Mouse (Mus musculus) neutrophil, adult 5-6 weeks (primary cell): ENCODE results near the gene Topaz1. TPM values are rescaled to one million over a fixed set of nuclear protein-coding genes. Genes with fewer than 3 reads are reported as not detected.
"Not testable (repeated sequence)": the region's sequence is repeated elsewhere in the genome, so short reads cannot be mapped to it uniquely, and the experiment has no call there.

Experiments
- ATAC-seq: fragments of 151-379, 151-347 bp; 2 replicates; pipeline ENCODE4 v1.8.0; 2017; ENCODE audit warnings: mild to moderate bottlenecking, moderate TSS enrichment; ENCODE audit not compliant: insufficient number of reproducible peaks, poor library complexity, low FRiP score, severe bottlenecking; ENCODE audit errors: extremely low read depth
- total RNA-seq: library from RNA; stranded (forward); fragments of 200-1000 nt; gene quantifications from 2 replicates; pipeline ENCODE4 v1.2.3, GENCODE M21; 2017

The Topaz1 gene
- total RNA-seq, 1 experiment from 2014 or later = not detected

DNA sequence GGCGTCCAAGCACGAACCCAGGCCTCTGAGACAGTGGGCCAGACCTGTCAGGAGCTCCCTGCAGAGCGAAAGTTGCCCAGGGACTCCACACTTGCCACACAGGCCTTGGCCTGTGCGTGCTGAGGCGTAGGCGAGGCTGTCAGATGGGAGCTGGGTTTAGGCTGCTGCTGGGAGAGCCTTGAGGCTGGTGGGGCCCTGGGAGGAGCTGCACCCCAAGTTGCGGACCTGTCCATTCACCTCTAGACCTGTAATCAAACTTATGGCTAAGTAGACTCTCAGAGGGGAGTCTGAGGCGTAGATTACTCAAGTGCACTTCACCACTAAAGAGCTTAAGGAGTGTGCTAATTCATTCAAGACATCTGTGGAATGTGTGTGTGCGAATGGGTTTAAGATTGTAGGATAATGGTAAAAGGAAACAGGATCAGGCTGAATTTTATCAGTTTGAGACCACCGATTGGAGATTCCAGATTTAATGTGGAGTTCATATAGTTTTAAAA, 58.7 kb downstream of the Topaz1 start:
- no peak for ATAC-seq

DNA sequence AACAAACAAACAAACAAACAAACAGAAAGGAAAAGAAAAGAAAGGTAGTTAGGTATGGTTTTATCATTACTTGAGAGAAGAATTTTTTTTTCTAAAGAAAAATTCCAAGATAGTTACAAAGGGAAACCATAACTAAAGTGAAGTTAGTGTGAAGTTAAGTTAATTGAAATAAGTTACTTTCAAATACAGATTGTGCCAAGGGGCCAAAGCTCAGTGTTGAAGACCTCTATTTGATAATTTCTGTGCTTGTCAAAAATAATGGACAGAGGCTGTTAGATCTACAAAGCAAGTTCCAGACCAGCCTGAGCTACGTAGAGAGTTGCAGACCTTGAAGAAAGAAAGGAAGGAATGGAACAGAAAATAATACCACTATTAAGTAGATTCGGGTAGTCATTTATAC, 60.0 kb downstream of the Topaz1 start:
- ATAC-seq = no peak

DNA sequence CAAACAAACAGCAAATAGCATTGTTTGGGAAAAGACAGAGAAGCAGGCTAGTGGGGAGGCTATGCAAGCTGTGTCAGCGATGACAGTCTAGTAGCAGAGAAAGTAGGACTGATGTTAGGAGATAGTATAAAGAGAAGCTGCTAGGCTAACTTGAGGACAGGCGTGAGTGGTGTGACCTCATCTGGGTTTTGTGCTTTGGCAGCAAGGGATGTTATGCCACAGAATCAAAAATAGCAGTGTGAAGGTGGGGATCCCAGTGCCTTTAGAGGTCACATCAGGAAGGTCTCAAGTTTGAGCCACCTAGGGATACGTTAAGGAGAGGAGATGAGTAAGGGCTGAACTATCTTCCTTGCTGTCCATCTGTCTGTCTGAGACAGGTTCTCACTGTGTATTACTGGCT, 63.1 kb downstream of the Topaz1 start:
- ATAC-seq = no peak

DNA sequence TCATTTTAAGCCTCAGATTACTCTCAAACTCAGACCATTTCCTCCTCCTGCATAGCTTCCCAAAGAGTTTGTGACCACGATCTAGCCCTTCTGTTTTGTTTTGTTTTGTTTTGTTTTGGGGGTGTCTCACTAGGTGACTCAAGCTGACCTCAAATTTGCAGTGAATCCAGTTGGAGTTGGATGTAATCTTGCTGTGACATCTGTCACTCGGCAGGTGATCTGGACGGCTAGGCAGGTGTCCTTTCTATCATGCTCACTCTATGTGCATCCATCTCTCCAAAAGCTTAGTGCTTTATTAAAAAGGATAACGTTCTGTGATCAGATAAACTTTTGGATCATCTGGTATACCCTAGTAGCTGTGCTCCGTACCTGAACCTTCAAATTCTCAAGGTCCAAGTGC, 65.2 kb downstream of the Topaz1 start:
- ATAC-seq = no peak

DNA sequence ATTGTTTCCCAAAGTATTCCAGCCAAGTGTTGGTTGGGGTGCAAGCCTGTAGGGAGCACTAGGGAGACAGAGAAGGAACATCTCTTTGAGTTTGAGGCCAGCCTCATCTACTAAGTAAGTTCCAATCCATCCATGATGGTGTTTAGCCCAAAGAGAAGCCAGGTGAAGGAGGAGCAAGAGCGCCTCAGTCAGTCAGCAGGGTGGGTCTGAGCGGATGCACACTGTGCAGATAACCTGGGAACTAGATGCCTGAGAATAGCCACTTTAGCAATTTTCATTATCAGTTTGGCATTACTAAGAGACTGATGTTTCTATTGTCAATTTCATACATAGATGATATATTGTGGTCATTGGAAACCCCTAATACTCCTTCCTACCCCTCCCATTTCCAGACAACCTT, 67.6 kb downstream of the Topaz1 start:
- ATAC-seq = no peak

DNA sequence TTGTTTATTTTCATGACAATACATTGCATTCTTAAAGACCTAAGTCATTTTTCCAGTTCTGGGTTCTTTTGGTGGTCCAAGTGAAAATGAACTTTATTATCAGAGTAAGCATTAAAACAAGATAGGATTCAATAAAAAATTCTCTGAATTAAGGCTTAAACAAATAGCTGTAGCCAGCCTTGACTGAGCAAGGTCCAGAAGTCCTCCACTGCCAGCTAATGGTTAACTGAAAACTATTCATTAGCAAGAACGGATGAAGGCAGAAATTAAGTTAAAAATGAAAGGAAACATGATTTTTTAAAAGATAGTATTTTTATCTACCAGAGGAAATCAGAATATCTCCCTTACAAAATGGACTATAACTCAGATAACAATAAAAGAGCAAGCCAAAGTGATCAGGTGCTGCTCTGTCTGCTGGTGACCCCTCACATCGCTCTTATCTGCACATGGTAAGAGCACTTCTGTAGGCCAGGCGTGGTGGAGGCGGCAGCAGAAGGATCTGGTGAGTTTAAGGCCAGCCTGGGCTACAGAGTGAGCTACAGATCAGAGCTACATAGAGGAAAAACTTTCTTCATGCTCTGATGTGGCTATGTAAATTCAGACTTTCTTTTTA, 68.2 kb downstream of the Topaz1 start:
- no peak for ATAC-seq

DNA sequence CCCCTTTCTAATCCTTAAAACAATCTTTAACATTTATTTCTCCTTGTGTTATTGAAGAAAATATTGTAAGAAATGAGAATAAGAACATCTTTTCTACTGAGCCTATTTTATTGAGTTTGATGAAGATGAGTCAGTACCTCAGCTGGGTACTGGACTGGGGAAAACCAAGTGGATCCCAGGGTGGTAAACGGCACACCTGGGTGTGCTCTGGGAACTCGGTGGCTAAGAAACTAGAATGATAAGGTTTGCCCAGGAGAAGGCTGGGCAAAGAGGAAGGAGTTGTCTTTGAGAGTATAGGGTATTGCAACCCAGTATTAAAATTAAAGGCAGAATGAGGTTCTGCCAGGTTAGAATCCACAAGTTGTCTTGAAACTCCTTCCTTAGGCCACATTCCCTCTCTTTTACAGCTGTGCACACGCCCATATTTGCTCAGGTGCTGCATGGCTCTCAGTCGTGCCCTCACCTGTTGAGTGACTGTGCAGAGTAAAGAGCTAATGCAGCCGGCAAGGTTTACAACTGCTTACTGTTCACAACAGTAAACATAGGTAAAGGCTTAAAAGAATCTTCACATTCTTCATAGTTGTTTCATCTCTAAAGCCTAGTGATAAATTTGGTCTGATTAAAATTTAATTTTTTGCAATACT, 76.3 kb downstream of the Topaz1 start:
- ATAC-seq = no peak

DNA sequence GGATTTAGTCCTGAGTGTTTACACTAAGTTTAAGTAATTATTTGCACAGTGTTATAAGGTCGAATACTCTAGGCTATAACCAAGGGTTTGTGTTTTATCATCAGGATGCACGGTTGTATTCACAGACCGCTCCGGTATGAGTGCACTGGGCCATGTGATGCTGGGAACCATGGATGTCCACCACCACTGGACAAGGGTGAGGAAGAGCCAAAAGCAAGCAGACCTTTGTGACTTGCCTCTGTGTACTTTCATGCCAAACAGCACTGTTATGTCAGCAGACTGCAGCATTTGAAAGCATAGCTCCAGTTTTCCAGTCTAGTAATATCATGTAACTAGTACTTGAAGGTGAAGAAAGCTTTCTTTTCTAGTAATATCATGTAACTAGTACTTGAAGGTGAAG, 79.6 kb downstream of the Topaz1 start:
- ATAC-seq = no peak

DNA sequence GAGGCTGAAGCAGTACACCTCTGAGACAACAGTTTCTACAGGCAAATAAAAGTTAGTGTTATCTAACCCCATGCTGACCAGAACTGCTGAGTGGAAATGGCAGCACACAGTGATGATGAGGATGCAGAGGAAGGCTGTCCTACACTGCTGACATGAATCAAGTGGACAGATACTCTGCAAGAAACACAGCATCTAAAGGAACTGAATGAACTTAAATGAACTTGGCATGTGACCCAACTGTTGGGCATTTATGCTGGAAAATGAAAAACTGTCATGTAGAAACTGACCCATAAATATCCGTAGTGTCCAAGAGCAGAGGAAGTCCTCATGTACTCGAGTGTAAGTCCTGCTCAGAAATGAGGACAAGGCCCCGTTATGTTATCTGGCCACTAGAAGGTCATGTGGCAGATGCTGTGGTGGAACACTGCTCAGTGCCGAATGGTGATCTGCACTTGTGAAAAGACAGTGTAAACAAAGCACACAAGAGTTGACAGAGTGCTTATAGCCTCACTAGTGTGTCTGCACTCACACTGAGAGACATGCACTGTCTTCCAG, 82.8 kb downstream of the Topaz1 start:
- ATAC-seq = no peak

DNA sequence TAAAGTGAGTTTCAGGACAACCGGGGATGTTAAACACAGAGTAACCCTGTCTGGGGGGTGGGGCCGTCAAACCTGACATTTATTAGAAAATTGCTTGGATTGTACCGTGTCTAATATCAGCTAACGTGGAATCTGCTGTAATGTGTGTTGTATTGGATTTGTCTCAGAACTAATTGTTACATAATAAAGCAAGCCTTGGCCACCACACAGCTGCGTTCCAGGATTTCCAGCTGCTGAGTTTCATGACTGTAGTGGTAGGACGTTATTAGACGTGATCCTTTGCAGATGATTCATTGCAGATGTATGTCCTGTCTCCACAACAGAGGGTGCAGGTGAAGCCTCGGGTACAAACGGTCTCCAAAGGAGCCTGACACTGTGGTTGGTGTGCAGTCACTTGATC, 89.0 kb downstream of the Topaz1 start:
- no peak for ATAC-seq

DNA sequence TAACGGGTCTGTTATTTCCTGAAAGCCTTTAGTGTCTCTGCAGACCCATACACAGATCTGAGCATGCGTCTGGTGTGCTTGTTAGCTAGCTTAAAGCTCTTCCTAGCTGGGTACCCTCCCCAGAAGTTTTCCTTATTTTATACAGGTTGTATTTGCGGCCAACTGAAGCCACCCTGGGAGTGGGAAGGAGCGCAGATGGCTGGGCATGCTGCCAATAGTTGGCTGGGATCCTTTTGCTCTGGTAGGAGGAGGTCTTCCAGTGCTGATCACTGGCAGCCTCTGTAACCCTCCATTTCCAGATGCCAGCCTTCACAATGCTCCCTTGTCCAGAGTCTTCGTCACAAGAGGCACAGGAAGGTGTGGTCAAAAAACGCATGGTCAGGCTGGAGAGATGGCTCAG, 89.6 kb downstream of the Topaz1 start:
- ATAC-seq = no peak

DNA sequence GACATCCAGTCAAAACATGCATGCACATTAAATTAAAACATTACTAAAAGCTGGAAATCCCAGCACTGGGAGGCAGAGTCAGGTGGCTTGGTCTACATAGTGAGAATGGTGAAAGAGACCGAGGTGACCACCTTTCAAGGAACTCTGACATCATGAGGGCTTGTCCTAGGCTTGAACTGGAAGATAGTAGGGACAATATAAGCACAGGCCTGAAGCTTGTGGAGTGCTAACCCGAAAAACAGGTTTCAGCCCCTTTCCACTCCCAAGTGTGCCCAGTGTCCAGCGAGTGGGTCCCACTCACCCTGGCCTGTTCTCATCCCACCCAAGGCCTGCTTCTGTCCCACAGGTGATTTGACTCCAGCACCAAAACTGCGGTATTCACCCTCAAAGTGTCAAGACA, 90.1 kb downstream of the Topaz1 start:
- no peak for ATAC-seq

DNA sequence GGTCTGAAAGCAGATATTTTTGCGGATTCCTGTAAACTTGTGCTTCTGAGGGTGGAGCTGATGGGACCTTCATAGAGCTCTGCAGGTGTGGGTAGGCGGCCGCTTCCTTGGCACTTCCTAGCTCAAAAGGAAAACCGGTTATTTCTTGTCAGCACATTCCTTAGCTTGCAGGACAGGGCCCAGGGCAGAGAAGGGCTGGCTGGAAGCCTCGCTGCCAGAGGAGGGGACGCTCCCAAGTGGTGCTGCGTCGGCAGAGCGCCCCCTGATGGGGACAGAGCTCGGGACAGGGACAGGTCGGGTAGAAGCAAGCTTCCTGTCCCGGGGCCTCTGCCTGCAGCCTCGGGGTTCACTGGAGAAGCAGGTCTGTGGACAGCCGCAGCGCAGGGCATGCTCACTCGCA, 90.5 kb downstream of the Topaz1 start:
- no peak for ATAC-seq

DNA sequence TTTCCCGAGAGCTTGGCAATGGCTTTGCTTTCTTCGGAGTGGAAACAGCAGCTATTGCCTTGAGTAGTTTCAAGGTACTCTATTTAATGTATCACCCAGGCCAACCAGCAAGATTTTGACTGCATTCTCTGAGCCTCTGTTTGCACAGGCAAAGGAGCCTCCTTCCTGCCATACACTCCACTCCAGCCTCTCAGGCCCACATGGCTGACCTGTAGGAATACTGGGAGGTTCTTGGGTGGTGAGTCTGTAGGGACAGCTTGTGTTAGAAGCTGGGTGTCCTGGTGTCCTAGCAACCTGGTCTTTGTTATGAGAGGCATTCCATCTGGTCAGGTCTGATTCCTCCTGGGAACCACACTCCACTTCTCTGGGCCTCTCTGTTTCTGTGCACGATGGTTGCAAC, 96.6 kb downstream of the Topaz1 start, which contains the start of gene Gm35549:
Gene Gm35549 (minus strand): TSS at position 276 of the 400 bp plus-strand sequence.
- ATAC-seq = no peak

DNA sequence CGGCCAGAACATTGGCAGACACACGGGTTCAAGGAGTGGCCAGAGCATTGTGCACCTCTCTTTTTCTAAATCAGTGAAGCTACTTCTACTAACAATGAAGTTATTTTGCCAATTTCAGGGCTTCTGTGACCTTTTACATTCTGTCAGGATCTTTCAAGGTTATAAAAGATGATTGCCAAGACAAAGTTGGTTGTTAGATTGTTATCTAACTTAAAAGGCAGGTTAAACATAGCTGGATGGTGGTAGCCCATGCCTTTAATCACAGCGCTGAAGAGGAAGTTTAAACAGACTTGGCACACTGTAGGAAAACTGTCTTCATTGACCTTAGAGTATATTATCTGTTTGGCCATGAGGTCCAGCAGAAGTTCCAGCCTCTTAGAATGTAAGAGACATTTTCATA, 98.5 kb downstream of the Topaz1 start:
- ATAC-seq = no peak

DNA sequence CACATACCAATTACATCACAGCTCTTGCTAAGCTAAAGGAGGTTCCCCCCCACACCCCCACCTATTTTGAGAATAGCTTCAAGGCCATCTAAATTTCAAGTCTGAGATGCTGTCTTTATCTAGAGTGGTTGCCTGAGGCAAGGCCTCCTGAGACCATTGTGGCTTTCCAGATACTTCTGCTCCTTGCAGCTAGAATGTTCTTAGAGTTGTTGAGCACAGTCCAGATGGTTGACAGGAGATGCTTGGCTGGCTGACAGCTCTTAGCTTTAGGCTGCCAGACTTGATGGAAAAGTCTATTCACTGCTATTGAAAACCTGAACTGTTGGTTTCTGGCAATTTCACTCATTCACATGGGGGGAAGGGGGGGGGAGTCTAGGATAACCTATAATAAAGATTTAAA, 99.0 kb downstream of the Topaz1 start:
- no peak for ATAC-seq

DNA sequence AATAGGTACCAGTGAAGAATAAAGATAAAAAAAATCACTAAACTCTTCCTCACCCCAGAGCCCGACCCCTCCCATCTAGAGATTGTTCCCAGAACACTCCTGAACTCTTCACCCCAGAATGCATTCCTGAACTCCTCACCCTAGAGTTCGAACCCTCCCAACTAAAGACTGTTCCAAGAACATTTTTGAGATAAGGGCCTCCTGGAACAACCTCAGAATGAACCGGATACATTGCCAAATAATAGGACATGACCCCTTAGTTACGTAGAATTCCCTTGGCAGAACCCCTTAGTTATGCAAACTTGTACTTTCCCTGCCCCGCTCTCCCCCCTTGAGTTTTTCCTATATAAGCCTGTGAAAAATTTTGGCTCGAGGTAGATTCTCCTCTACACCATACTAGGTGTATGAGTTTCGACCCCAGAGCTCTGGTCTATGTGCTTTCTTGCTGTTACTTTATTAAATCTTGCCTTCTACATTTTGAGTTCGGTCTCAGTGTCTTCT, 100.7 kb downstream of the Topaz1 start:
- not testable (repeated sequence) for ATAC-seq
